Mouse (Mus musculus) urinary bladder, adult 18-20 months (tissue): ENCODE data around the gene Tmem62.
"Not testable (repeated sequence)": the region's sequence is repeated elsewhere in the genome, so short reads cannot be mapped to it uniquely, and the experiment has no call there.

Experiments
- DNase-seq, 2 experiments: peaks; one replicate each; pipeline ENCODE4 v3.0.0; 2022; ENCODE audit warnings: low spot score in 2 of 2, mixed read lengths in 2 of 2

The Tmem62 gene

DNA sequence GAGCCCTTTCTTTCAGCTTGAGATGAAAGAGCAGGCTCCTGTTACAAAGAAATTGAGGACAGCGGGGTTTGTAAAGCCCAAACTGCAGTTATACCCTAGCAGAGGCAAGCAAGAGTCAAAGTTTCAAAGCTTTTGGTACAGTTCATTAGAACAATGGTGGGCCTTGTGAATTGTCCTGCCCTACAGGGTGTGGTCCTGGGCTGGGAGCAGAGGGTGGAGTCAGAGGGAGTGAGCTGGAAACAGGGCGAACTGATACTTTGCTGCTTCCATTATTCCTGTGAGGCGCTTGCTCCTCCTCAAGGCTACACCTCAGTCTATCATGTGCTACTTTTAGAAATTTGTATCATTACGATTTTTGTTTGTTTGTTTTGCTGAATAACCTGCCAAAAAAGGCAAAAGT, 14.4 kb downstream of the Tmem62 start:
- DNase-seq, result no peak

DNA sequence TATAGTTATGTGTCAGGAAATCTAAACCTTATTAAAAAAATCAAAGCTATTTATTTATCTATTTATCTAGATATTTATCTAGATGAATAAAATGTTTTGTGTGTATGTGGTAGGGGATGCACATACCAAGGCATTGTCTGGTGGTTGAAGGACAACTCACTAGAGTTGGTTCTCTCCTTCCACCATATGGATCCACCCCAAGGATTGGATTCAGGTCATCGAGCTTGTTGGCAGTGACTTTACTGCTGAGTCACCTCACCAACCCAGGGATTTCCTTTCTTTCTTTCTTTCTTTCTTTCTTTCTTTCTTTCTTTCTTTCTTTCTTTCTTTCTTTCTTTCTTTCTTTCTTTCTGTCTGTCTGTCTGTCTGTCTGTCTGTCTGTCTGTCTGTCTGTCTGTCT, 19.8 kb downstream of the Tmem62 start:
- DNase-seq, result not testable (repeated sequence)

DNA sequence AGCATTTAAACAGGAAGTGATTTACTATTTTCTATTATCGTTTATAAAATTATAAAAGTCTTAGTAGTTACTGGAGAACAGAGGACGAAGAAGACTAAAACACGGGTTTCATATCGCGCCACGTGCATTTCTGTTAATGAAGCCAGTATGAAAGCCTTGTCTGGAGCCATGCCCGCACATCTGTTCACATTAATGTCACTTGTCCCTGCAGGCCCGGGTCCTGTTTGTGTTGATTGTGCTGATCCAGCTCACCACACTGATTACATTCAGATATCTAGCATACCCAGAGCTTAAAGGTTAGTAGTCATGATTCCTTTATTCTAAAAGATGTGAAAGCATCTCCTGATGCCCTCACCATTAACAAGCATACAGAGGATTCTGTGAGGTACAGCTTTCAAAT, 22.0 kb downstream of the Tmem62 start:
- DNase-seq, result no peak

DNA sequence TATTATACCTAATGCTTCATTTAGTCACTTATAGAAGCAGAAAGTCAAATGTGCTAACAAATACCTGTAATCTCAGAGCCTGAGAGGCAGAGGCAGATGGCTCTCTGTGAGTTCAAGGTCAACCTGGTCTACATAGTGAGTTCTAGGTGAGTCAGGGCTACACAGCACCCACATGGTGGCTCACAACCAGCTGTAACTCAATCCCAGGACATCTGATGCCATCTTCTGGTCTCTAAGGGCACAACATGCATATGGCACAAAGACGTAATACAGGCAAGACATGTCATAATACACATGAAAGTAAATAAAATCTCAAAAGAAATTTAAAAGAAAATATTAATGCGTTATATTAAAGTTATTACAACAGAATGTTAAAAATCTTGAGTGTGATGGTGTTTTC, 26.8 kb downstream of the Tmem62 start:
- DNase-seq, result no peak

DNA sequence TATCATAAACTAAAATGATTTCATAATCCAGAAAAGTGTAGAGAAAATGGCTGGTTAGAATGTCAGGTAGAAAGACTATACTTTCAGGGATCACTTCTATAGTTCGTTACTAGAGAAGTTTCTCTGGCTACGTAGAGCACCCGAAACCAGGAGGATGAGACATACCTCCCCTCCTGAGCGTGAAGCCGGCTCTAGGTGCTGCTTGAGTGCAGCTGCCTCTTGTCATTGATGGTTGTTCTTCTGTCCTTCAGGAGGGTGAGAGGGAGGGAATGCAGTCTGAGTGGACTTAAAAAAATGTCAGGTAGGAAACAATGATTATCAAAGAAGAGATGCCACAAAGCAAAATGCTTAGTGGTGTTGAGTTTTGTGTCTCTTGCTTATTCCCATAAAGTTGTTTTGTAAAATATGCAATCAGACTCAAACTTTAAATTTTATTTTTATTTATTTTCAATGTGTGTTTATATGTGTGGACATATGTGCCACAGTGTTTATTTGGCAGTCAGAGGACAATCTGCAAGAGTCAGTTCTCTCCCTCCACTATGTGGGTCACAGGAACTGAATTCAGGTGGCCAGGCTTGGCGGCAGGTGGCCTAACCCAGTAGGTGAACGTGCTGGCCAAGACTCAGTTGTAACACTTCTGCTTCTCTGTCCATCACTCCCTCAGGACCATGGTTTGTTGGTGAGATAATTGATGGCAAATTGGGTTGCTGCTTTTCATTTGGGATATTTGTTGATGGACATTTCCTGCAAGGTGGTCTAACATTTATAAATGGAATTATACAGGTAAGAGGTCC, 27.4 kb downstream of the Tmem62 start:
- DNase-seq, result no peak

DNA sequence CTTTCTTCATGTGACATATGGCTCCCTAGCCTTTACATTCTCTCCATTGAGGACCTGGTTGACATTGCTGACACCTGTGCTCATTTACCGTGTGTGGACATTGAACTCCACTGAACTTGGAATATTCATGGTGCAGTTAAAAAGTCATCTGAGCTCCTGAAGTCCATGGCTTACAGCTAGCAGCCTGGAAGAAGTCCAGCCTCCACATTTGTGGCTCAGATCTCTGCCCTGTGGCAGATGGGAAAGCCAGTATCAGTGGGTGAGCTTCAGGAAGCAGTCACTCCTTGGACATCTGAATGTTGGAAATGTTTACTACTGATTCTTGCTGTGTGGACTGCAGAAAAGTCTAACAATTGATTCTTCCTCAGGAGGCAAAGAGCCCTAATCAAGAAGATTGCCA, 30.2 kb downstream of the Tmem62 start:
- DNase-seq, result no peak

DNA sequence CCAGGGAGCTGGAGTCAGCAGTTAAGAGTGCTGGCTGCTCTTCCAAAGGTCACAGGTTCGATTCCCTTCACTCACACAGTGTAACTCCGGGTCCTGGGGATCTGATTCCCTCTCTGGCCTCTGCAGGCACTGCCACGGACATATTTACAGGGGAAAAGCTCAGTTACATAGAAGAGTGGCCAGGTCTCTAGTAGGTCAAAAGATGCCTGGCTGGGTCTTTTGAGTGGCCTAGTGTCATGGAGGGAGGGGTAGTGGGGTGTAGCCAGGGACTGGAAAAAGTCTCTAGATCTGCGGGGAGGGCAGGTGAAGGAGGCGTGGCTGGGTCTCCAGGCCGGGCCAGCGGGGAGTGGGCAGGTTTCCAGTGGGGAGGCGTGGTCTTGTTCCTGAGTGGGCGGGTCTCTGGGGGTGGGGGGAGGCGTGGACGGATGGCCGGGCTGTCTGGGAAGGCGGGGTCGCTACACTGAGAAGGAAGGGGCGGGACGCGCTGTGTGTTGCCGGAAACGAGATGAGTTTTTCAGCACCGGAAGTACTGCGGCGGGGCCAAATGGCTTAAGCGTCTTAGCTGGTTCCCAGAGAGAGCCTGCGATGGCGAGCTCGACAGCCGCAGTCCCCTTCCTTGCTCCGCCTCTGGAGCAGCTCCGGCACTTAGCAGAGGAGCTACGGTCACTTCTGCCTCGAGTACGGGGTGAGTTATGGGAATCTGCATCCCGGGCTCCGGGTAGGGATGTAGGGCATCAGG, 31.3 kb downstream of the Tmem62 start, which contains the start of gene Ccndbp1:
TSS of gene Ccndbp1 (plus strand) at position 479 of the 739 bp plus-strand sequence.
- peak; percentile 79 to 89 for DNase-seq

DNA sequence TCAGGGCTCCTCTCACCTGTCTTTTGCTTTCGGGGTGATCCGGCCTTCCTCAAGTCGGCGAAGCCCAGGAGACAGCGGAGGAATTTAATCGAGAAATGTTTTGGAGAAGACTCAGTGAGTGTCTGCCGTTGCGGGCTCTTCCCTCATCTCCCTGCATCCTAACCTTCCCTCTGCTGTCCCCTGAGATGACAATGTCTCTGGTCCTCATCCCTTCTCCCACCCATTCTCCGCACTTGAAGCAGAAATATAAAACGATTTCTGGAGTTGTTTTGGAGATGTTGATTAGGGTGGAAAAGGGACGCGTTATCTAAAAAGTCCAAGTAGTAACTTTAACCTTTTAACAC, 31.8 kb downstream of the Tmem62 start:
- DNase-seq, result no peak

DNA sequence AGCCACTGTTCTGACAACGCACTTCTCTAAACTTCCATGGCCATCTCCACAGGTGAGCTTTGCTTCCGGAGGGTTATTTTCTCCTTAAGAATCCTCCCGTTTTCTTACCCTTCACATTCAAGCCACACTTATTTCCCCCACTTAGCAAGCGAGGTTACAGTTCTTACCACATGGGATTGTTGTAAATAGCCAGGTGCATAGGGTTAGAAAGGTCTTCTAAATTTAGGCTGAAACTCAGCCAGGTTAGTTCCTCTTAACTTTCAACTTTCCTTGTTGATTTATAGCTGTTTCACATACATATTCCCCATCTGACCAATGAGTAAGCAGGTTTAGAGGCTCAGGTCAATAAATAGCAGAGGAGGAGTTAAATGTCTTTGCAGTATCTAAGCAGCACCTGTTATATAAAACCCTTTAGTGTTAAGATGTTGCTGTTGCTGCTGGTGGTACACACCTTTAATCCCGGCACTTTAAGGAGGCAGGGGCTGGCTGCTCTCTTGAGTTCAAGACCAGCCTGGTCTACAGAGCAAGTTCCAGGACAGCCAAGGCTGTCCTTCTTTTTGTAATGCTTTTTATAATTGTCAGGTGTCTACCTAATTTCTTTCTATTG, 32.4 kb downstream of the Tmem62 start:
- DNase-seq, result no peak

DNA sequence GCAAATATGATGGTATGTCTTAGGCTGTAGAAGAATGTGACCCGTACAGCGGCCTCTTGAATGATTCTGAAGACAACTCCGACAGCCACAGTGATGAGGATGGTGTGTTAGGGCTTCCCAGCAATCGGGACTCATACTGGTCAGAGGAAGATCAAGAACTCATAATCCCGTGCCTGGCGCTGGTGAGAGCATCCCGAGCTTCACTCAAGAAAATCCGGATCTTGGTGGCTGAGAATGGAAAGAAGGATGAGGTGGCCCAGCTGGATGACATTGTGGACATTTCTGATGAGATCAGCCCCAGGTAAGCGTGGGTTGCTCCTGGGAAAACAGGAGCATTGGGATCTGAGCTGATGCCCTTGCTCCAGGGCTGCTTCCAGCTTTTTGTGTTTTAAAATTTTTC, 35.9 kb downstream of the Tmem62 start:
- DNase-seq, result no peak

DNA sequence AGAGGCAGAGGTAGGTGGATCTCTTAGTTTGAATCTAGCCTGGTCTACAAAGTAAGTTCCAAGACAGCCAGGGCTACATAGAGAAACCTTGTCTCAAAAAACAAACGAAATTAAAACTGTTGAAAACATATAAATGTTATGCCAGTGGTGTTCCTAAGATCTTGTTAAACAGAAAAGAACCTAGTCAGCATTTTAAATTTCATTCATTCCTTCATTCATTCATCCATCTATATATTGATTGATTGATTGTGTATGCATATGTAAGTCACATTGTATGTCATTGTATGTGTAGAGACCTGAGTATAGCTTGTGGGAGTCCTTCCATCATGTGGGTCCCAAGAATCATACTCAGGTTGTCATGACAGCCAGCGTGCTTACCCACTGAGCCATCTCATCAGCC, 38.7 kb downstream of the Tmem62 start:
- no peak for DNase-seq

DNA sequence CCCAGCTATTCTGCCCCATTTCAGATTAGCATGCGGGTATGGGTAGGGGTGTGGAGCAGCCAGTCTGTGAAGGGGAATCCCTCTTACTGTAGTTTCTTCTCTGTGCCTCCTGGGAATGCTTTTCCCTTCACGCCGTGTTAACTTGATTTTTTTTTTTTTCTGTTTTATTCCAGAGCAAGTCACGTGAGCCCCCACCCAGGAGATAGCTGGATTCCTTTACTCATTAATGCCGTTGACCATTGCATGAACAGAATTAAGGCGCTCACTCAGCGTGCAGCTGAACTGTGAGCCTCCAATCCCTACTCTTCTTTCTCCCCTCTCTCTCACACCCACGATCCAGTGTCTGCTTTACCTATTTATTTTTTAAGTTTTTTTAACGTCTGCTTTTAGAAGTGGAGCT, 39.4 kb downstream of the Tmem62 start:
- no peak for DNase-seq

DNA sequence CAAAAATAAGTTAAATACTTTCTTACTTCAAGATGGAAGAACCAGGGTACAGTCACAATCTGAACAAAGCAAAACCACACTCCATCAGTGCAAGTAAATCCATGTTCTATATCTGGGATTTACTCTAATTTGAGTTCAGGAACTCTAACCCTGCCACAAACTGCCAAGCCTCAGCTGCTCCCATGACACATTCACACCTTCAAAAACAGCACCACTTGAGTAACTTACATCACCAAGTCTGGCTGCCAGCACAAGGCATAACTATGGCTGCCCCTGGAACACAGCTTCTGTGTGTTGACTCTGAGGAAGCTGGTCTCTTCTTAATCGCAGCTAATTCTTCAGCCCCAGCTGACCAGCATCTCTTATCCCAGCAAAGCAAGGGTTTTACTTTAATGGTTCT, 40.3 kb downstream of the Tmem62 start:
- no peak for DNase-seq

DNA sequence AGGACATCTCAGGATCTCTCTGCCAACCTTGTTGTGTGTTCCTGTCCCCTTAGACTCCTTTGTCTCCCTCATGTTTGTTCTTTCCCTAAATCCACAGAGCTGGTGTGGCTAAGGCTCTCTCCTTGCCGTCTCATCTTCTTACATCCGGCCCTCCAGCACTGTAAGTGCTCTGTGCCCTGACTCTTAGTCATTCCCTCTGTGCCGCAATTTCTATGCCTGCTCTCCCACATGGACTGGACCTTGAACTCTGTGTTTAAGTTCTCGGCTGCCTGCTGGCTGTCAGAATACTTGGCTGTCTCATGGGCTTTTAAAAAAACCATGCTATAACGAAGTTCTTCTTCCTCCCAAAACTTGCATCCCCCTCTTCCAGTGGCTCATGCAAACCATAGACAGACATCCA, 46.1 kb downstream of the Tmem62 start:
- no peak for DNase-seq

DNA sequence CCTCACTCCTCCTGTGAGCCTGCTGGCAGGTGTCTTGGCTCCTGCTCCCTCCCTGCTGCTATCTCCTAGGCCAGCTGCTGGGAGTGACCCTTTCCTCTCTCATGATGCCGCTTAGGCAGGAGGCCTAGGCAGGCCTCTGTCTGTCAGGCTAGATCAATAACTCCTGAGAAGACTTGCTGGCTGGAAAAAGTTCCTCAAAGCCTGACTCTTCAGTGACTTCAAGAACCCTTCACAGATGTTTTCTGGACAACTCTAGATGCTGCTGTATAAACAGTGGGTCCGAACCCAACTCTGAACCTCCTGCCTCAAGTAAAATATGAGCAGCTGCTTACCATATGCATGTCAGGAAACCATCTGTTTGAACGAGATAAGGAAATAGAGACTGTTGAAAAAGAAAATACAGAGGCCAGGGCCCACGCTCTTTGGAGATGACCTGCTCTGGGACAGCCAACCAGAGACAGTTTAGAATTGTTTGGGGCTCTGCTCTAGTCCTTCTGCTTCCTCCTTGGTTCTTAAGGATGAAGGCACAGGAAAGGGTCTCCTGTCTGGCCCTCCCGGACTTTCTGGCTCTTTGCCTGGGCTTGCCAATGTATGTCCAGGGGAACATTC, 60.0 kb downstream of the Tmem62 start, which contains the start of gene Epb42:
TSS of gene Epb42 (minus strand) at position 340 of the 609 bp plus-strand sequence.
- no peak for DNase-seq

DNA sequence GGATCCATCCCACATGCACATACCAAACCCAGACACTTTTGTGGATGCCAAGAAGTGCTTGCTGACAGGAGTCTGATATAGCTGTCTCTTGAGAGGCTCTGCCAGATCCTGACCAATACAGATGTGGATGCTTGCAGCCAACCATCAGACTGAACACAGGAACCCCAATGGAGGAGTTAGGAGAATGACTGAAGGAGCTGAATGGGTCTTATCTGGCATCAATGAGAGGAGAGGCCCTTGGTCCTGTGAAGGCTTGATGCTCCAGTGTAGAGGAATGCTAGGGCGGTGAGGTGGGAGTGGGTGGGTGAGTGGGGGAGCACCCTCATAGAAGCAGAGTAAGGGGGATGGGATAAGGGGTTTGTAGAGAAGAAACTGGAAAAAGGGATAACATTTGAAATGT, 62.0 kb downstream of the Tmem62 start:
- not testable (repeated sequence) for DNase-seq

DNA sequence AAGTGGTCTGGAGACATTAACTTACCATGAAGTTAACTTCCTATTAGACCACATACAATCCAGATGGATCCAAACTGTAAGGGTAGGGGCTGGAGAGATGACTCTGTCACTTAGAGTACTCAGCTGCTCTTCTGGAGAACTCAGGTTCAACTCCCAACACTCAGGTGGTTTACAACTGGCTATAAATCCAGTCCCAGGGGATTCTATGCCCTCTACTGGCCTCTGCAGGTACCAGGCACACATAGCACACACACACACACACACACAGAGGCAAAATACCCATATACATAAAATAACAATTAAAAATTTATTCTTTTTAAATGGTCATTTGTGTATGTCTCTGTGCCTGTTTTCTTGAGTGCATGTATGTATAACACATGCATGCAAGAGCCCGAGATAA, 62.6 kb downstream of the Tmem62 start:
- DNase-seq, result no peak

DNA sequence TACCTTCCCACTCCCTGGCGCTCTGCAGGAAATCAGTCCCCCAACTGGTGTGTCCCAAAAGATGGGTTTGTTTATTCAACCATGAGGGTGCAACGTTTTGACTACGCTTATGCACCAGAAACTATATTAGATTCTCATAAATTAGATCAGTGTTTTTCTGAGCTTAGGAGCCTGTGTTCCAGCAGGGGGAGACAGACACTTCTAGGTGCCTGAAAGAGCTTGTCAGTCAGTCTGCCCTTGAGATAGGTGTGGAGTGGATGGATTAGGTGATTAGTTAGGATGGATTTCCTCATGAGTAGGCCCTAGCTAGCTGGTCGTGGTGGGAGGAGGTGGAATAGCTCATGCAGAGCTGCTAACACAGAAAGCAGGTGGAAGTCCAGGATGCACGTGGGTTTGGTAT, 64.3 kb downstream of the Tmem62 start:
- DNase-seq, result peak in 1 of 2 experiments; percentile 7

DNA sequence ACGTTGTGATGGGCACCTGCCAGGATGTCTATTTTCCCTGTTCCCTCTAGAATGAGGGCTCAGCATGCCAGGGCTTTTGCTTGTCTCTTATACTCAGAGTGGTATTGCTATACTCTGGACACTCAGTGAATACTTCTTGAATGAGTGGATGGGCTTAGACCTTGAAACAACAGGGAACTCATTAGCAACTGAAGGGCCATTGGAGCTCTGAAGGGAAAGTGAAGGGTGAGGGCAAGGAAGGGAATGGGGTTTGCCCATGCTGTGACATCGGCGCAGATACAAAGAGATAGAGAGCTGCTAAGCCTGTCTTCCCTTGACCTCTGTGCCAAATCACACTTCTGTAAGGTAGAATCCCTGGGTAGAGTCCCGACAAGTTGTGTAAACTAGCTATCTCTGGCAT, 68.8 kb downstream of the Tmem62 start:
- no peak for DNase-seq

DNA sequence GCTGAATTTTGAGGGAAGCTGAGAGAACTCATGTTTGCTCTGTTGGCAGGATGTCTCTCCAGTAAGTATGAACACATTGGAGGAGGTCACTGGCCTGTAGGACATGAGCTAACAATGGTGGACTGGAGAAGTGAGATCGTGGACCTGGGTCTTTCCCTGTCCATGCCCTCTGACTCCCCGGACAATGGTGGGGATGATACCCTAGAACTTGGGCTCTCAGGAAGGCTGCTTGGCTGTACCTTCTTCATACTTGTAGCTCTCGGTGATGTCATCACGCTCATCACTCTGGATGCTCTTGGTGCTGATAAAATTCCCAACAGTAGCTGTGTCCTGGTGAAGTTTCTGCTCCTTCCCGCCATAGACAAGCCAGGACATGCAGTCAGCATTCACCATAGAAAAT, 75.4 kb downstream of the Tmem62 start:
- DNase-seq, result no peak

DNA sequence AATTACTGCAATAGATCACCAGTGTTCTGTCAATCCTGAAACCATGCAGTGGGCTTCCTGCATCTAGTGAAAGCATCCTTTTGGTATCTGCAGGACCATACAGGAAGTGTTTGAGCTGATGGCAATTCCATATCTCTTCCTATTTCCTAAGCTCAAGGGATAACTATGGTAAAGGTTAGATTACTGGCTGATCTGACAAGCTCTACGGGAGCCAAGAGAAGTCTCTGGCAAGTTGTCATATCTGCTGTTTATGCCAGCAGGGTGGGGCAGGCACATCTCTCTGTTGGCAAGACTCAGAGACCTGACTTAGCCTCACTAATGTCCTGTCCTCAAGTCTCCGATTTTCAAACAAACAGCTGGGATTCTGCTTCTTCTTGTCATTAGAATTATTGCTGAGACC, 77.2 kb downstream of the Tmem62 start:
- no peak for DNase-seq

DNA sequence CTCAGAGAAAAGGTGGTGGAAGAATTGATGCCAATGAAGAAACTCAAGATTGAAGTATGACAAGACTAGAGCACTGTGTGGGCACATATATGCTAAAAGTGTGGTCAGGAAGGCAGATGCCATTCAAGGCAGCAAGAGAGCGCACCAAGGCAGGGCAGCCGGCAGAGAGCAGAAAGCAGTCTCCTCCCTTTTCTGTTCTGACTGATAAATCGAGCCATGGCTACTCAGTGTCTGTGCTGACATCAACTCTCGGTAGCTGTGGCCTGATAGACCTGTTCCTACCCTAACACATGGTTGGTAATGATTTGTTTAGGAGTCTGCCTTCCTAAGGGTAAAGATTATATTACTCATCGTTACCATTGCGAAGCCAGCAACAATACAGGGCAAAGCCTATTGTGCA, 79.1 kb downstream of the Tmem62 start:
- DNase-seq, result no peak
